Mouse (Mus musculus): ENCODE measurements at regions not wholly inside any gene's neighbourhood (a gene's known extent, or its start where the extent isn't known, plus 50 kb on each side); places are given as distances from the start of the nearest gene placed in this dataset.

- H3K27me3 ChIP-seq (ENCODE audit: insufficient read depth, low read length), result no peaks in the 10 kb centered on the region
- no peak for TF ChIP-seq CTCF (IDR thresholded peaks at IDR 0.05; ENCODE audit: low read depth)
- H3K4me1 ChIP-seq (ENCODE audit: insufficient read depth, low read length), result no peaks in the 10 kb centered on the region
- no peaks in the 10 kb centered on the region for H3K36me3 ChIP-seq (ENCODE audit: insufficient read depth, low read length)
- no peak overlapping the region for H3K4me3 ChIP-seq (ENCODE audit: low read length)
- no peaks in the 10 kb centered on the region for H3K9me3 ChIP-seq (ENCODE audit: low read length)
- no peak overlapping the region for H3K9ac ChIP-seq (replicated peaks; ENCODE audit: low read length)
- DNase-seq (ENCODE audit: low spot score) (no peak), ATAC-seq (no peak)
- no peak overlapping the region for H3K27ac ChIP-seq
- H3K4me2 ChIP-seq (ENCODE audit: low read depth, low read length), result no peak overlapping the region
Observed at GRCm38 (mm10) chr17:82016391-82016790, 278.2 kb upstream of the Slc8a1 start.

DNA sequence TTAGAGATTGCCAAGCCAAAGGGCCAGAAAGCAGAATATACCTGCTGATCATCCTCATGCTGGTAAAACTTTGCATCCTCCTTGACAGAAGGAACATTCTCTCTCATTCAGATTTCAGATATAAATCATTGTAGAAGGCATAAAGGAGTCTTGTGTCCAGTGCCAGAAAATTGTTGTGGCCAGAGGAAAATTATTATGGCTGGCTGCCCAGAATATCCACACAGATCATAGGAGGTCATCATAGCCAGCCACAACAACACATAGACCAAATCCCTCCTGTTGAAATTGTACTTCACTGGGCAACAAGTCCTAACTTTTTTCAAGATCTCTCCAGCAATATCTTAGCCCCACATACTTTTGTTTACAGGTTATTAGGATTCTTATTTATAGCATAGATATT is 256.3 kb upstream of the Slc8a1 start:
- Histone ChIP-seq H3K4me2 (ENCODE audit: low read depth, low read length) (no peak overlapping the region), H3K9ac (replicated peaks; ENCODE audit: low read length) (no peak overlapping the region), H3K9me3 (ENCODE audit: low read length) (no peaks in the 10 kb centered on the region), H3K27ac (no peak overlapping the region), H3K4me3 (ENCODE audit: low read length) (no peak overlapping the region), H3K27me3 (ENCODE audit: insufficient read depth, low read length) (no peaks in the 10 kb centered on the region), H3K36me3 (ENCODE audit: insufficient read depth, low read length) (no peaks in the 10 kb centered on the region), H3K4me1 (ENCODE audit: insufficient read depth, low read length) (no peaks in the 10 kb centered on the region)
- DNase-seq (ENCODE audit: low spot score), result peak; percentile 2
- TF ChIP-seq CTCF (IDR thresholded peaks at IDR 0.05; ENCODE audit: low read depth), result no peak
- no peak for ATAC-seq
